Mouse (Mus musculus) embryonic facial prominence, embryonic 13.5 days (tissue): ENCODE results near the gene Kif21a. TPM values are rescaled to one million over a fixed set of nuclear protein-coding genes. Genes with fewer than 3 reads are reported as not detected.

ENCODE experiments used
- ATAC-seq: fragments of 200-750 bp; cut with Nextera tagmentation; 2 replicates; pipeline ENCODE4 v1.8.0; 2017; ENCODE audit warnings: low read depth; ENCODE audit not compliant: insufficient number of reproducible peaks, insufficient read depth, low FRiP score, low TSS enrichment
- H3K27ac ChIP-seq: fragments of 300-500 bp; sonication (generic); 2 replicates; pipeline ENCODE4 v1.5.1; 2015; ENCODE audit warnings: moderate library complexity, mild to moderate bottlenecking, inconsistent platforms
- H3K27me3 ChIP-seq: fragments of 300-500 bp; sonication (generic); 2 replicates; pipeline ENCODE4 v1.6.1; 2015; ENCODE audit warnings: mild to moderate bottlenecking, inconsistent platforms
- H3K36me3 ChIP-seq: fragments of 300-500 bp; sonication (generic); 2 replicates; pipeline ENCODE4 v1.6.1; 2015; ENCODE audit warnings: mild to moderate bottlenecking, inconsistent platforms
- H3K4me1 ChIP-seq: fragments of 300-500 bp; sonication (generic); 2 replicates; pipeline ENCODE4 v1.6.1; 2015; ENCODE audit warnings: inconsistent platforms
- H3K4me2 ChIP-seq: fragments of 300-500 bp; sonication (generic); 2 replicates; pipeline ENCODE4 v1.6.1; 2015; ENCODE audit warnings: moderate library complexity, mild to moderate bottlenecking, inconsistent platforms
- H3K4me3 ChIP-seq: fragments of 300-500 bp; sonication (generic); 2 replicates; pipeline ENCODE4 v1.5.1; 2015; ENCODE audit warnings: mild to moderate bottlenecking, inconsistent platforms
- H3K9ac ChIP-seq: fragments of 300-500 bp; sonication (generic); 2 replicates; pipeline ENCODE4 v1.6.1; 2015; ENCODE audit warnings: mild to moderate bottlenecking, inconsistent platforms
- H3K9me3 ChIP-seq: fragments of 300-500 bp; sonication (generic); 2 replicates; pipeline ENCODE4 v1.6.1; 2016; ENCODE audit warnings: inconsistent platforms
- WGBS: fragments of 180-500 bp; shearing (Covaris S2); methylation state at CpG from one replicate; pipeline ENCODE4 v1.1.7; 2015; ENCODE audit warnings: mixed read lengths; 5-methylcytosine and 5-hydroxymethylcytosine counted together
- polyA plus RNA-seq: library from polyadenylated mRNA; unstranded; fragments of >200 nt; fragmentation: Nextera tagmentation; extraction: Ambion mirVana; gene quantifications from 2 replicates; pipeline ENCODE4 v1.2.1, GENCODE M21; 2015

Gene Kif21a
- polyA plus RNA-seq, 1 experiment from 2014 or later, result 7.9 TPM

DNA sequence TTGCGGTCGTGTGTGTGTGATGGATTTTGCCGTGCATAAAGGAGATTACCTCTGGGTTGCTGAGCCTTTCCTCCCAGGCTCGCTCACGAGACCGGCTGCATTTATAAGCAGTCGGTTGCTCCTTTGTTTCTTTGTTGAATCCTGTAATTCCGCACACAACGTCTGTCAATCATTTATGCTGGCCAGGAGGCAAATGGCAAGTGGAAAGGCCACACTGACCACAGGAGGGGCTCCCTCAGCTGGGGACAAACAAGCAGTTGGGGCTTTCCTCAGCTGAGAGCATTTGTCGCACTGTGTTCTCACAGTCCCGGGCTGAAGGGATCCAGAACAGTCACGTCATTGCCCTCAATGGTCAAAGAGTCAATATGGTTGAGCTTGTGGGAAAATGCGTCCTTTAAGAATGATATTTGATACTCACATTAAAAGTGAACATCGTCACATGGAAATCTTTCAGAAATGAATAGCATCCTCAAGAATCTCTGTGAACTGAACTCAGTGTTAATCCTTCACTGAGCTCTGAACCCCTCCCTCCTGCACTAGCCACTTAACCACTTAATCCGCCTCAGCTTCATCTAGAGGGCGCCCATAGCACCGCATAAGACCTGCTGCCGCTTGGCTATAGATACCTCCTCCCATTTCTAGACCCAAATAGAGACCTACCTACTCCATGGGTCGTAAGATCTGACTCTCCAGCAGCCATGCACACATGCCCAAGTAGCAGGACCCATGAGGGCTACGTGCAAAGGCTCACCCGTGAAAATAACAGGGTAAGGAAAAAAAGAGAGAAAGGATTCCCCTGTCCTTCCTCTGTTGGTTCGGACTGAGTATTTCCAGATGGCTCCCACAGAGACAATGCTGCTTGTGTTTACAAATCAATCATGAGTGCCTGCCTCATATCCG, 32.2 kb downstream of the Kif21a start:
- 39% methylated on average over 23 of the region's 23 CpGs for whole genome bisulfite sequencing
- Histone ChIP-seq H3K27ac (no peak overlapping the region; the same call in 1 of the 2 replicates), H3K9ac (no peak overlapping the region), H3K4me3 (no peak overlapping the region), H3K9me3 (peaks cover 5% of the 10 kb centered on the region; the same call in 1 of the 2 replicates), H3K4me1 (peaks cover 20% of the 10 kb centered on the region), H3K4me2 (peak overlapping the region; percentile 19), H3K36me3 (no peaks in the 10 kb centered on the region), H3K27me3 (no peaks in the 10 kb centered on the region)
- ATAC-seq, result no peak

- Histone ChIP-seq H3K9me3 (peaks cover 5% of the 10 kb centered on the region; the same call in 1 of the 2 replicates), H3K27me3 (no peaks in the 10 kb centered on the region), H3K9ac (no peak overlapping the region), H3K36me3 (no peaks in the 10 kb centered on the region), H3K4me2 (no peak overlapping the region), H3K4me3 (no peak overlapping the region), H3K4me1 (peaks cover 20% of the 10 kb centered on the region), H3K27ac (no peak overlapping the region)
- WGBS, result 80% methylated on average over 12 of the region's 12 CpGs
- no peak for ATAC-seq
Observed at GRCm38 (mm10) chr15:91016366-91016765, 33.4 kb downstream of the Kif21a start.

- peaks cover 24% of the 10 kb centered on the region for H3K4me1 ChIP-seq
- 20% methylated on average over 6 of the region's 6 CpGs for WGBS
- H3K4me3 ChIP-seq, result no peak overlapping the region
- no peaks in the 10 kb centered on the region for H3K36me3 ChIP-seq
- ATAC-seq, result no peak
- no peaks in the 10 kb centered on the region for H3K27me3 ChIP-seq
- H3K9ac ChIP-seq, result no peak overlapping the region
- no peak overlapping the region for H3K4me2 ChIP-seq
- no peaks in the 10 kb centered on the region for H3K9me3 ChIP-seq
- H3K27ac ChIP-seq, result no peak overlapping the region
Observed at GRCm38 (mm10) chr15:91012793-91013580, 36.8 kb downstream of the Kif21a start.

GRCm38 (mm10) chr15:91010218-91010617, 39.5 kb downstream of the Kif21a start:
- Histone ChIP-seq H3K9ac (no peak overlapping the region), H3K4me2 (no peak overlapping the region), H3K27ac (no peak overlapping the region), H3K27me3 (no peaks in the 10 kb centered on the region), H3K4me3 (no peak overlapping the region), H3K4me1 (peaks cover 15% of the 10 kb centered on the region), H3K9me3 (no peaks in the 10 kb centered on the region), H3K36me3 (no peaks in the 10 kb centered on the region)
- ATAC-seq, result no peak
- WGBS, result 14% methylated on average over 4 of the region's 4 CpGs

DNA sequence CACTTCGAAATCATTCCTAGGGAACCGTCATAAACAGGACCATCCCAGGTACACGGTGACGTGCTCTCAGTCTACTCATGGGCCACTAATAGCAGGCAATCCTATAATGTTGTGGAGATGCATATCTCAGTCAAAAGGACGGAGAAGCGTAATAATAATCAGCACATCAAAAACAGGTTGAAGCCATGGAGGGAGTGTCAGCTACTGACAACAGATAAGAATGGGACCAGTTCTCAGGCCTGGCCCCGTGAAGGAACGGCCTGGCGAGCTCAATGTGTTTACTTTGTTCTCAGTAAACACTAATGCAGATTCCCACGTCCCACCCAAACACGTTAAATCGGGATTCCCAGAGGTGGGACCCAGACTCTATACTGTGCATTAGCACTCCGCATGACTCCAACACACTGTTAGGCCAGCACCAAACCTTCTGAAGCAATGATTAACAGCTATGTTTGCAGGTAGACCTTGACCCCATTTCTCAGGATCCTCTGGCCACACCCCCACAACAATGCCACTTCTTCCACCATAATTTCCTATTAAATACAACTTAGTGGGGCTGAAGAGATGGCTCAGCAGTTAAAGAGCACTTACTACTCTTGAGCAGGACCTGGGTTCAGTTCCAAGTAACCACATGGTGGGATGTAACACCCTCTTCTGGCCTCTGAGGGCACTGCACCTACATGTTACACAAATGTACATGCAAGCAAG, 42.5 kb downstream of the Kif21a start:
- H3K4me2 ChIP-seq, result no peak overlapping the region
- peaks cover 12% of the 10 kb centered on the region for H3K4me1 ChIP-seq
- H3K27me3 ChIP-seq, result no peaks in the 10 kb centered on the region
- H3K4me3 ChIP-seq, result no peak overlapping the region
- no peak overlapping the region for H3K27ac ChIP-seq
- no peaks in the 10 kb centered on the region for H3K9me3 ChIP-seq
- WGBS, result 91% methylated on average over 13 of the region's 13 CpGs
- H3K36me3 ChIP-seq, result no peaks in the 10 kb centered on the region
- H3K9ac ChIP-seq, result no peak overlapping the region
- ATAC-seq, result no peak

GRCm38 (mm10) chr15:91004726-91005125, 45.0 kb downstream of the Kif21a start:
- Histone ChIP-seq H3K4me2 (no peak overlapping the region), H3K27me3 (no peaks in the 10 kb centered on the region), H3K9ac (no peak overlapping the region), H3K9me3 (no peaks in the 10 kb centered on the region), H3K4me1 (peaks cover under 1% of the 10 kb centered on the region), H3K36me3 (no peaks in the 10 kb centered on the region), H3K4me3 (no peak overlapping the region), H3K27ac (no peak overlapping the region)
- ATAC-seq, result no peak
- WGBS, result 92% methylated on average over 7 of the region's 7 CpGs

GRCm38 (mm10) chr15:91001037-91001616, 48.6 kb downstream of the Kif21a start:
- Histone ChIP-seq H3K27me3 (no peaks in the 10 kb centered on the region), H3K36me3 (peaks cover 3% of the 10 kb centered on the region; the same call in 1 of the 2 replicates), H3K27ac (no peak overlapping the region), H3K4me1 (no peaks in the 10 kb centered on the region), H3K4me3 (no peak overlapping the region), H3K9ac (no peak overlapping the region), H3K9me3 (no peaks in the 10 kb centered on the region), H3K4me2 (no peak overlapping the region)
- WGBS, result 78% methylated on average over 10 of the region's 10 CpGs
- no peak for ATAC-seq

DNA sequence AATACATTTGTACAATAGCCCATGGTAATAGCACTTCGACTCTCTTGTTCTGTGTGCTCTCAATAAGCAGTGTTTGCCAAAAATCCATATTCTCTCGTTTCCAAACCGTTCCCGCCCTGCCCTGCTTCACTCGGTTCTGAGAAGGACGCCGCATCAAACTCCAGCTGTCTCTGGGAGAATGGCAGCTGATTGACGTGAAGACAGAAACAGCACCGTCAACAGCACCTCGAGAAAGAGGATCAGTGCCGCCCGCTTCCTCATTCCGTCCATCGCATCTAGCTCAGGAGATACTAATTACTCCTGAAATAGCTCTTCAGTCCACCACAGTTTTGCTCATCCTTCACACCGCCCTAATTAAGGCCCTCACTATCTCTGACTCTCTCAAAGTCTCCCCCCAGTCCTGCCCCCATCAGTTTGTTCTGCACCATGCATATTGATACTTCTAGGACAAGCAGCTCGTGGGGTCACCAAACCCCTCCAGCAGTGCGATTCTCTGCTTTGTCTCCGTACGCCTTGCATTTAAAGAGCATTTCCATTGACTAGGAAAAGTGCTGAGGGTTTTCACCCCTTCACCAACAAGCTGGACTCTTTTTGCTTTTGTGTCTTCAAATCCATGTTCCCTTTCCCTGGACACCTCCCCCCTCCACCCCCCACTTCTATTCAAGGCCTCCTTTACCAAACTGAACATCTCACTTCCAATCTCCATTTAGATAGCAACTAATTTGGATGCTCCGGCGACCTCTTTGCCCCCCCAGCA, 49.3 kb downstream of the Kif21a start:
- Histone ChIP-seq H3K4me3 (no peak overlapping the region), H3K4me1 (no peaks in the 10 kb centered on the region), H3K9me3 (no peaks in the 10 kb centered on the region), H3K36me3 (peaks cover 3% of the 10 kb centered on the region; the same call in 1 of the 2 replicates), H3K27me3 (no peaks in the 10 kb centered on the region), H3K4me2 (no peak overlapping the region), H3K9ac (no peak overlapping the region), H3K27ac (no peak overlapping the region)
- 78% methylated on average over 21 of the region's 21 CpGs for WGBS
- ATAC-seq, result no peak

- 55% methylated on average over 2 of the region's 2 CpGs for WGBS
- Histone ChIP-seq H3K4me2 (no peak overlapping the region), H3K4me3 (no peak overlapping the region), H3K27me3 (no peaks in the 10 kb centered on the region), H3K36me3 (peaks cover 3% of the 10 kb centered on the region; the same call in 1 of the 2 replicates), H3K4me1 (no peaks in the 10 kb centered on the region), H3K9ac (no peak overlapping the region), H3K9me3 (no peaks in the 10 kb centered on the region), H3K27ac (no peak overlapping the region)
- no peak for ATAC-seq
Observed at GRCm38 (mm10) chr15:90992871-90993270, 56.9 kb downstream of the Kif21a start.

DNA sequence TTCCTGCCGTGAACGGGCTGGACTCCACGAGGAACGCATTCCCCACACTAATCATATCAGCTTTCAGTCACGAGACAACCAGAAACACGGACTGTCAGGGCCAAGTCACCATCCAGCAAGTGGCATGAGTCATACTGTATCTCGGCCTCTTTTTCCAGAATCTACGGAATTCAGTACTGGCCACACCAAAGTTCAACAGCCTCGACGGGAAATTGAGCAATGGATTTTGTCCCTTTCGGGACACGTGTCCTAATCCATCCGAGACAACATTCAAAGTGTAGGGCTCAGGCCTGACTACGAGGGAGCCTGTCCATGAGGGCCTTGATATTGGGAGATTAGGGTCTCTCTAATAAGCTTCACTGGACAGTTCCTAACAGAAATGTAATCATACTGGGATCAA, 57.4 kb downstream of the Kif21a start:
- Histone ChIP-seq H3K27me3 (no peaks in the 10 kb centered on the region), H3K4me2 (no peak overlapping the region), H3K9me3 (no peaks in the 10 kb centered on the region), H3K36me3 (peaks cover 1% of the 10 kb centered on the region; the same call in 1 of the 2 replicates), H3K4me3 (no peak overlapping the region), H3K27ac (no peak overlapping the region), H3K4me1 (no peaks in the 10 kb centered on the region), H3K9ac (no peak overlapping the region)
- ATAC-seq, result no peak
- 78% methylated on average over 14 of the region's 14 CpGs for WGBS
